Mouse (Mus musculus) limb, embryonic 11.5 days (tissue): ENCODE measurements around the gene Taco1. TPM values are rescaled to one million over a fixed set of nuclear protein-coding genes. Genes with fewer than 3 reads are reported as not detected.
A peak's percentile ranks its signal among the peaks of the same experiment; 100 is the strongest.

Experiments
- ATAC-seq: fragments of 200-750 bp; cut with Nextera tagmentation; 2 replicates; pipeline ENCODE4 v1.8.0; 2017; ENCODE audit warnings: low read depth; ENCODE audit not compliant: insufficient number of reproducible peaks, low FRiP score, low TSS enrichment
- DNase-seq: peaks from one replicate; pipeline ENCODE4 v3.0.0-alpha.2; 2015; ENCODE audit warnings: low spot score
- H3K27ac ChIP-seq: fragments of 300-500 bp; sonication (generic); replicated peaks from 2 replicates; pipeline ENCODE4 v1.5.1; 2014; ENCODE audit warnings: low read depth, mild to moderate bottlenecking, low read length
- H3K27me3 ChIP-seq: fragments of 300-500 bp; sonication (generic); 2 replicates; pipeline ENCODE4 v1.6.1; 2014; ENCODE audit warnings: mild to moderate bottlenecking, low read length, mixed read lengths; ENCODE audit not compliant: control insufficient read depth, insufficient read depth
- H3K36me3 ChIP-seq: fragments of 300-500 bp; sonication (generic); 2 replicates; pipeline ENCODE4 v1.6.1; 2014; ENCODE audit warnings: mild to moderate bottlenecking, low read length, moderate library complexity, mixed read lengths; ENCODE audit not compliant: control insufficient read depth, insufficient read depth
- H3K4me1 ChIP-seq: fragments of 300-500 bp; sonication (generic); 2 replicates; pipeline ENCODE4 v1.6.1; 2014; ENCODE audit warnings: low read length, mixed read lengths; ENCODE audit not compliant: control insufficient read depth, insufficient read depth
- H3K4me2 ChIP-seq: fragments of 300-500 bp; sonication (generic); 2 replicates; pipeline ENCODE4 v1.6.1; 2014; ENCODE audit warnings: low read depth, mild to moderate bottlenecking, moderate library complexity; ENCODE audit not compliant: severe bottlenecking
- H3K4me3 ChIP-seq: fragments of 300-500 bp; sonication (generic); 2 replicates; pipeline ENCODE4 v1.5.1; 2014; ENCODE audit warnings: low read depth, low read length
- H3K9ac ChIP-seq: fragments of 300-500 bp; sonication (generic); 2 replicates; pipeline ENCODE4 v1.6.1; 2014; ENCODE audit warnings: mild to moderate bottlenecking, low read length
- H3K9me3 ChIP-seq: fragments of 300-500 bp; sonication (generic); 2 replicates; pipeline ENCODE4 v1.6.1; 2016; ENCODE audit warnings: low read length; ENCODE audit not compliant: control insufficient read depth
- WGBS: fragments of 180-500 bp; shearing (Covaris S2); extraction: QIAGEN DNeasy Blood & Tissue Kit; methylation state at CpG from one replicate; pipeline ENCODE4 v1.1.7; 2014; 5-methylcytosine and 5-hydroxymethylcytosine counted together
- polyA plus RNA-seq: library from polyadenylated mRNA; unstranded; fragments of >200 nt; fragmentation: Nextera tagmentation; extraction: Ambion mirVana; gene quantifications from 2 replicates; pipeline ENCODE4 v1.2.1, GENCODE M21; 2014

Gene Taco1
- polyA plus RNA-seq, 1 experiment from 2014 or later: 12.9 TPM

- DNase-seq: no peak
- no peaks in the 10 kb centered on the region for H3K9me3 ChIP-seq
- peaks cover 37% of the 10 kb centered on the region for H3K36me3 ChIP-seq
- WGBS: 97% methylated on average over 8 of the region's 8 CpGs
- no peaks in the 10 kb centered on the region for H3K27me3 ChIP-seq
- no peak overlapping the region for H3K4me2 ChIP-seq
- H3K4me1 ChIP-seq: no peaks in the 10 kb centered on the region
- no peak overlapping the region for H3K9ac ChIP-seq
- H3K27ac ChIP-seq: no peak overlapping the region
- no peak overlapping the region for H3K4me3 ChIP-seq
- no peak for ATAC-seq
Measured at GRCm38 (mm10) chr11:106054600-106054999, 11.3 kb upstream of the Taco1 start.

DNA sequence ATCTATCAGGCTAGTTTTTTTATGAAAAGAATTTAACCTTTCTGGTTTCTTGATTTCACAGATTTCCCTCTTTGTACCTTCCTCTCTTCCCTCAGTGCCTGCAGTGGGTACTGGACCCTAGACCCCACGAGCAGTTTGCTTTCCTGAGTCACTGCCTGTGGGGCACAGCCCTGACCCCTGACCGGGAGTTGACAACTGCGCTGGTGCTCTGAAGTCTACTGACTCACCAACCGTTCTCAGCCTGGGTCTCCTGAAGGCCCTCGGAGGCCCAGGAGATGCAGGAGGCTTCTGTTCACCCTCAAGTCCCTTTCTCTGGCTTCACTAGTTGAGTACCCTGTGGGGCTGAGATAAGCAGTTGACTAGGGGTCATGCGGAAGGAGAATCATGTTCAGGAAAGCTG, 10.5 kb upstream of the Taco1 start:
- Histone ChIP-seq H3K4me3 (no peak overlapping the region), H3K4me2 (no peak overlapping the region), H3K27me3 (no peaks in the 10 kb centered on the region), H3K36me3 (peaks cover 39% of the 10 kb centered on the region), H3K9ac (no peak overlapping the region), H3K27ac (no peak overlapping the region), H3K9me3 (no peaks in the 10 kb centered on the region), H3K4me1 (no peaks in the 10 kb centered on the region)
- ATAC-seq (no peak), DNase-seq (no peak)
- WGBS: 94% methylated on average over 6 of the region's 6 CpGs

DNA sequence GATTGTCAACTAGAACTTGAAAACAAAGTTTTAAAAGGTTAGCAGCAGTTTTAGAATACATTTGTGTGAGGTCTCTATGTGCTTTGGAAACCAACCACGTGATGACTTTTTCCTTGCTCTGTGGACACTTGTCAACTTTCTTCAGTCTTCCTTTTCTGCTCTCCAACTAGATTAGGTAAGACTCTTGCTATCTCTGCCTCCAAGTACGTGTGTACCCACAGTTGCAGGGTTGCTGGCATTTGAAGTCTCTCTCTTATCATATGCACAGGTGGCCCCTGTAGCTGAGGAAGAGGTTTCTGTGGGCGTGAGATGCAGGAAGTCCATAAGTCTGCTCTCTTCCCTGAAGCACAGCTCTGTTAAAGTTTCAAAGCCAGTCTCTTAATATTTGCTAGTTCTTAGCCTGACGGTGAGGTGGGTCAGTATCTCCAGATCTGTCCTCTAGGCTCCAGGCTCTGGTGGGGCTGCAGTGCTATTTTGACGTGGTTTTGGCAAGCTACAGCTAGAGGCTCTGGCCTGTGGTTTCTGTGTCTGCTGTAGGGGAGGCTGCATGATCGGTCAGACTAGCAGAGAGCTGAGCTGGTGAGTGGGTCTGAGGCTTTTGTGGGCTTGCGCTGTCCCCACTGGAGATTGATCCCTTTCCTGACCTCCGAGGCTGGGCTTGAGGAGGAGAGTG, 8.9 kb upstream of the Taco1 start:
- DNase-seq (no peak), ATAC-seq (no peak)
- Histone ChIP-seq H3K4me3 (no peak overlapping the region), H3K27me3 (no peaks in the 10 kb centered on the region), H3K9me3 (no peaks in the 10 kb centered on the region), H3K9ac (no peak overlapping the region), H3K4me2 (no peak overlapping the region), H3K27ac (no peak overlapping the region), H3K4me1 (no peaks in the 10 kb centered on the region), H3K36me3 (peaks cover 35% of the 10 kb centered on the region)
- WGBS: 92% methylated on average over 8 of the region's 8 CpGs

- 83% methylated on average over 8 of the region's 8 CpGs for WGBS
- Histone ChIP-seq H3K4me2 (no peak overlapping the region), H3K27me3 (no peaks in the 10 kb centered on the region), H3K9ac (no peak overlapping the region), H3K9me3 (no peaks in the 10 kb centered on the region), H3K4me3 (no peak overlapping the region), H3K4me1 (no peaks in the 10 kb centered on the region), H3K36me3 (peaks cover 29% of the 10 kb centered on the region), H3K27ac (no peak overlapping the region)
- ATAC-seq: no peak
- DNase-seq: no peak
Measured at GRCm38 (mm10) chr11:106058020-106058419, 7.8 kb upstream of the Taco1 start.

DNA sequence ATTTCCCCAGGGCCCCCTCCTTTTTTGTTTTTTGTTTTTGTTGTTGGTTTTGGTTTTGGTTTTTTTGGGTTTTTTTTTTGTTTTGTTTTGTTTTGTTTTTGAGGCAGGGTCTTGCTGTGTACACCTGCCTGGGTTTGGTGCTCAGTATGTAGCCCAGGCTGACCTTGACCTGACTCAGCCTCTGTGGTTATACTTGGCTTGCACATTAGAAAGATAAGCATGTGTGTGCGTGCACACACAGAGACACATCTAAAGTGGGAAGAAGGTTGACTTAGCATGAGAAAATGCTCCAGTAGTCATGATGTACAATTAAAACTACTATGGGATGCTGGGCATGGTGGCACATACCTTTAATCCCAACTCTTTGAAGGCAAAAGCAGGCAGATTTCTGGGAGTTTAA, 5.3 kb upstream of the Taco1 start:
- no peaks in the 10 kb centered on the region for H3K9me3 ChIP-seq
- no peak overlapping the region for H3K9ac ChIP-seq
- H3K4me1 ChIP-seq: no peaks in the 10 kb centered on the region
- no peak for ATAC-seq
- H3K4me2 ChIP-seq: no peak overlapping the region
- H3K27ac ChIP-seq: no peak overlapping the region
- no peak overlapping the region for H3K4me3 ChIP-seq
- H3K27me3 ChIP-seq: no peaks in the 10 kb centered on the region
- WGBS: 89% methylated on average over 1 of the region's 1 CpGs
- peaks cover 14% of the 10 kb centered on the region for H3K36me3 ChIP-seq
- no peak for DNase-seq

GRCm38 (mm10) chr11:106061311-106061710, 4.5 kb upstream of the Taco1 start:
- Histone ChIP-seq H3K36me3 (peaks cover 11% of the 10 kb centered on the region), H3K9ac (no peak overlapping the region), H3K27ac (no peak overlapping the region), H3K4me1 (no peaks in the 10 kb centered on the region), H3K9me3 (no peaks in the 10 kb centered on the region), H3K27me3 (no peaks in the 10 kb centered on the region), H3K4me3 (no peak overlapping the region), H3K4me2 (no peak overlapping the region)
- ATAC-seq: no peak
- DNase-seq: no peak
- 75% methylated on average over 1 of the region's 1 CpGs for WGBS

- no peak overlapping the region for H3K4me3 ChIP-seq
- H3K36me3 ChIP-seq: peaks cover 2% of the 10 kb centered on the region; the same call in 1 of the 2 replicates
- no peak overlapping the region for H3K27ac ChIP-seq
- H3K27me3 ChIP-seq: no peaks in the 10 kb centered on the region
- WGBS: 81% methylated on average over 5 of the region's 5 CpGs
- H3K9ac ChIP-seq: no peak overlapping the region
- no peaks in the 10 kb centered on the region for H3K9me3 ChIP-seq
- no peak for DNase-seq
- no peaks in the 10 kb centered on the region for H3K4me1 ChIP-seq
- no peak overlapping the region for H3K4me2 ChIP-seq
- ATAC-seq: no peak
Measured at GRCm38 (mm10) chr11:106063756-106064155, 2.1 kb upstream of the Taco1 start.

DNA sequence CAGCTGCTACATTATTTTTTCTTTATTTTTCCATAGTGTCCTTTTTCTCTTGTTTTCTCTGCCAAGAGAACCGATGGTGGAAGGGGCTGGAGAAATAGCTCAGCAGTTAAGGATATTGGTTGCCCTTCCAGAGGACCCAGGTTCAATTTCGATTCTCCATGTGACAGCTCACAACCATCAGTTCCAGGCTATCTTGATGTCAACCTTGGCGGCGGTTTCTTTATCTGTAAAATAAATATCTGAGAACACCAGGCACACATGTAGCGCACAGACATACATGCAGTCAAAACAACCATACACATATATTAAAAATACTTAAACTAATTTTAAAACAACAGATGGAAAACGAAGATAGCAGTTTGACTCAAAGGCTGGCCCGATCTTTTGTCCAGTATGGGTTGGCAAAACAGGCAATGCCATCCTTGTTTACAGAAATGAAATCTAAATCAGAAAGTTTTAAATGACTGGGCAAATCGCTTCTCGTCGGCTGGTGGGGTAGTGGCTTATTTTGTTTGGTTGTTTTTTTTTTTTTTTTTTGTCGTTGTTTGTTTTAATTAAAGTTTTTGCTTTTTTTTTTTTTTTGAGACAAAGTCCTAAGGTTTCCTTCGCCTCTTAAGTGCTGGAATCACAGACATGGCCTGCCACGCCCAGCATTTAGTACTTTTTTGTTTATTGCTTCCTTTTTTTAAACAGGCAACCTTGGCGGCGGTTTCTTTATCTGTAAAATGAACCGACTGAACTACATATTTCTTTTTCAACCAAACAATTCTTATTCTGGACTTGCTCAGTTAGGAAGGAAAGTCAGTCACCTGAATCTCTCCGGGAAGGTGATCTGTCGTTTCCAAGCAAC, 563 bp upstream of the Taco1 start:
- no peak overlapping the region for H3K27ac ChIP-seq
- H3K36me3 ChIP-seq: no peaks in the 10 kb centered on the region
- ATAC-seq (no peak), DNase-seq (no peak)
- peak overlapping the region; percentile 84; the same call in 1 of the 2 replicates for H3K4me2 ChIP-seq
- H3K27me3 ChIP-seq: no peaks in the 10 kb centered on the region
- 48% methylated on average over 18 of the region's 18 CpGs for WGBS
- no peaks in the 10 kb centered on the region for H3K9me3 ChIP-seq
- H3K4me1 ChIP-seq: no peaks in the 10 kb centered on the region
- no peak overlapping the region for H3K9ac ChIP-seq
- peak overlapping the region; percentile 95 for H3K4me3 ChIP-seq
